In genomic region chr1:72872521-72872920, GRCm38 (mm10) we compare ENCODE assay signal across 8 mouse cellular contexts. TPM values are rescaled to one million over a fixed set of nuclear protein-coding genes. Genes with fewer than 3 reads are reported as not detected.
A peak's percentile ranks its signal among the peaks of the same experiment; 100 is the strongest.
DNase-seq lines count a peak whose midpoint lies in the region; ATAC-seq lines count a peak whose summit lies in the region.

No protein-coding gene starts in this region.

- peak overlapping the region; percentile 67 for H3K4me3 ChIP-seq in embryonic facial prominence, embryonic 10.5 days
- peak overlapping the region; percentile 63 for H3K4me3 ChIP-seq in limb, embryonic 15.5 days

- DNase-seq in thymus, postnatal 36 days, result peak; percentile 15 to 22
- no peak for DNase-seq in thymus, postnatal 25 days
- peak; percentile 93 for DNase-seq in embryonic facial prominence, embryonic 10.5 days (ENCODE audit: low spot score)
- DNase-seq in heart, adult 9 months (ENCODE audit: low spot score in 2 of 2), result peak; percentile 45 to 60
- DNase-seq in kidney, adult 8-10 months, result peak; percentile 82 to 86
- peak; percentile 83 for DNase-seq in neural tube, embryonic 10.5 days (ENCODE audit: extremely low spot score, low spot score)
- DNase-seq in spleen, adult 12 weeks (ENCODE audit: low spot score), result no peak

- under 1% methylated on average over 8 of the region's 8 CpGs for WGBS in embryonic facial prominence, embryonic 10.5 days
- 0% methylated on average over 8 of the region's 8 CpGs for WGBS in limb, embryonic 15.5 days

- H3K9ac ChIP-seq in limb, embryonic 15.5 days, result no peak overlapping the region

- no peaks in the 10 kb centered on the region for H3K9me3 ChIP-seq in embryonic facial prominence, embryonic 10.5 days
- no peaks in the 10 kb centered on the region for H3K9me3 ChIP-seq in limb, embryonic 15.5 days

- peaks cover 76% of the 10 kb centered on the region for H3K4me1 ChIP-seq in embryonic facial prominence, embryonic 10.5 days
- peaks cover 69% of the 10 kb centered on the region for H3K4me1 ChIP-seq in limb, embryonic 15.5 days

- H3K36me3 ChIP-seq in embryonic facial prominence, embryonic 10.5 days (replicated peaks), result peaks cover 5% of the 10 kb centered on the region; the same call in 1 of the 2 replicates
- peaks cover 5% of the 10 kb centered on the region; the same call in 1 of the 2 replicates for H3K36me3 ChIP-seq in limb, embryonic 15.5 days

- H3K27ac ChIP-seq in embryonic facial prominence, embryonic 10.5 days (replicated peaks), result peak overlapping the region; percentile 84
- peak overlapping the region; percentile 92; the same call in 1 of the 2 replicates for H3K27ac ChIP-seq in limb, embryonic 15.5 days

- peaks cover 74% of the 10 kb centered on the region for H3K27me3 ChIP-seq in embryonic facial prominence, embryonic 10.5 days (replicated peaks; ENCODE audit: low read depth, poor library complexity, severe bottlenecking)
- H3K27me3 ChIP-seq in limb, embryonic 15.5 days, result peaks cover 5% of the 10 kb centered on the region; the same call in 1 of the 2 replicates

- peak overlapping the region; percentile 81 for H3K4me2 ChIP-seq in limb, embryonic 15.5 days

- ATAC-seq in limb, embryonic 15.5 days (ENCODE audit: insufficient number of reproducible peaks, low FRiP score, low TSS enrichment, low read depth), result peak; percentile 50; the same call in 1 of the 2 replicates

RNA-seq across cellular contexts. Expression of gene Igfbp5, which starts 2.2 kb away (rescaled TPM):
- polyA plus RNA-seq in embryonic facial prominence, embryonic 10.5 days (2016; fragmentation: Nextera tagmentation; extraction: Ambion mirVana), result 75.4 and 87.4 TPM in 2 replicates
- polyA plus RNA-seq in limb, embryonic 15.5 days (2015; fragmentation: Nextera tagmentation; extraction: Ambion mirVana), result 108 and 118 TPM in 2 replicates

RNA-seq across cellular contexts. Expression of gene Igfbp2, which starts 48.2 kb away (rescaled TPM):
- 474 and 479 TPM in 2 replicates for polyA plus RNA-seq in embryonic facial prominence, embryonic 10.5 days (2016; fragmentation: Nextera tagmentation; extraction: Ambion mirVana)
- polyA plus RNA-seq in limb, embryonic 15.5 days (2015; fragmentation: Nextera tagmentation; extraction: Ambion mirVana), result 379 and 399 TPM in 2 replicates

Comparison
In these comparisons a context has a peak if more than half of its experiments do, and no peak if none do; other contexts are left out.
1. DNase-seq: peak in thymus, postnatal 36 days (2 of 2), embryonic facial prominence, embryonic 10.5 days (single experiment), heart, adult 9 months (2 of 2), kidney, adult 8-10 months (2 of 2) and neural tube, embryonic 10.5 days (single experiment); none in thymus, postnatal 25 days (single experiment) and spleen, adult 12 weeks (single experiment).